Mouse (Mus musculus) stomach, embryonic 16.5 days (tissue): ENCODE data around the gene Ubxn2a. TPM values are rescaled to one million over a fixed set of nuclear protein-coding genes. Genes with fewer than 3 reads are reported as not detected.

Experiments used
- ATAC-seq: fragments of 200-750 bp; cut with Nextera tagmentation; 2 replicates; pipeline ENCODE4 v1.8.0; 2017; ENCODE audit warnings: moderate number of reproducible peaks, moderate TSS enrichment; ENCODE audit not compliant: insufficient read depth, low FRiP score
- H3K27ac ChIP-seq: fragments of 300-500 bp; sonication (generic); 2 replicates; pipeline ENCODE4 v1.5.1; 2014; ENCODE audit warnings: low read length
- H3K27me3 ChIP-seq: fragments of 300-500 bp; sonication (generic); 2 replicates; pipeline ENCODE4 v1.6.1; 2014; ENCODE audit warnings: low read length, control low read depth, mixed read lengths; ENCODE audit not compliant: control insufficient read depth, insufficient read depth
- H3K36me3 ChIP-seq: fragments of 300-500 bp; sonication (generic); 2 replicates; pipeline ENCODE4 v1.6.1; 2014; ENCODE audit warnings: low read length; ENCODE audit not compliant: control insufficient read depth, insufficient read depth
- H3K4me1 ChIP-seq: fragments of 300-500 bp; sonication (generic); 2 replicates; pipeline ENCODE4 v1.6.1; 2014; ENCODE audit warnings: low read length, control low read depth, mixed read lengths; ENCODE audit not compliant: control insufficient read depth, insufficient read depth
- H3K4me2 ChIP-seq: fragments of 300-500 bp; sonication (generic); 2 replicates; pipeline ENCODE4 v1.6.1; 2014; ENCODE audit warnings: low read depth, low read length, mixed read lengths
- H3K4me3 ChIP-seq: fragments of 300-500 bp; sonication (generic); replicated peaks from 2 replicates; pipeline ENCODE4 v1.5.1; 2014; ENCODE audit warnings: mild to moderate bottlenecking, low read length
- H3K9ac ChIP-seq: fragments of 300-500 bp; sonication (generic); 2 replicates; pipeline ENCODE4 v1.6.1; 2014; ENCODE audit warnings: low read length
- H3K9me3 ChIP-seq: fragments of 300-500 bp; sonication (generic); replicated peaks from 2 replicates; pipeline ENCODE4 v1.6.1; 2016; ENCODE audit warnings: low read length, control low read depth; ENCODE audit not compliant: control insufficient read depth
- WGBS: fragments of 180-500 bp; shearing (Covaris S2); extraction: QIAGEN DNeasy Blood & Tissue Kit; methylation state at CpG from one replicate; pipeline ENCODE4 v1.1.7; 2014; 5-methylcytosine and 5-hydroxymethylcytosine counted together
- polyA plus RNA-seq: library from polyadenylated mRNA; unstranded; fragments of >200 nt; fragmentation: Nextera tagmentation; extraction: Ambion mirVana; gene quantifications from 2 replicates; pipeline ENCODE4 v1.2.1, GENCODE M21; 2015

The Ubxn2a gene
- polyA plus RNA-seq, 1 experiment from 2014 or later: 26.1 TPM

GRCm38 (mm10) chr12:4843741-4844140 is 63.8 kb downstream of the Ubxn2a start:
- Histone ChIP-seq H3K9ac (peak overlapping the region; percentile 67), H3K9me3 (no peaks in the 10 kb centered on the region), H3K4me2 (peak overlapping the region; percentile 83), H3K36me3 (no peaks in the 10 kb centered on the region), H3K4me3 (peak overlapping the region; percentile 67), H3K4me1 (peaks cover 8% of the 10 kb centered on the region), H3K27ac (no peak overlapping the region), H3K27me3 (no peaks in the 10 kb centered on the region)
- peak; percentile 66; the same call in 1 of the 2 replicates for ATAC-seq
- under 1% methylated on average over 12 of the region's 12 CpGs for WGBS

GRCm38 (mm10) chr12:4842890-4843597 is 64.5 kb downstream of the Ubxn2a start, which contains the start of gene Wdcp:
TSS of gene Wdcp (plus strand) at chr12:4843303.
- peak within 1 kb of the TSS; percentile 67 for H3K9ac ChIP-seq
- peaks cover 8% of the 10 kb centered on the region for H3K4me1 ChIP-seq
- H3K36me3 ChIP-seq: no peaks in the 10 kb centered on the region
- H3K4me2 ChIP-seq: peak within 1 kb of the TSS; percentile 83
- peak within 1 kb of the TSS; percentile 67 for H3K4me3 ChIP-seq
- H3K27ac ChIP-seq: peak within 1 kb of the TSS; percentile 45
- ATAC-seq: peak; percentile 92
- under 1% methylated on average over 30 of the region's 30 CpGs for whole genome bisulfite sequencing
- H3K9me3 ChIP-seq: no peaks in the 10 kb centered on the region
- no peaks in the 10 kb centered on the region for H3K27me3 ChIP-seq

GRCm38 (mm10) chr12:4842456-4842855 is 65.0 kb downstream of the Ubxn2a start:
- no peak for ATAC-seq
- H3K9me3 ChIP-seq: no peaks in the 10 kb centered on the region

GRCm38 (mm10) chr12:4841392-4841887 is 66.1 kb downstream of the Ubxn2a start, which contains the start of gene Fkbp1b:
TSS of gene Fkbp1b (minus strand) at chr12:4841591.
- H3K36me3 ChIP-seq: no peaks in the 10 kb centered on the region
- H3K27ac ChIP-seq: no peak within 1 kb of the TSS
- H3K4me3 ChIP-seq: peak within 1 kb of the TSS; percentile 67
- 0% methylated on average over 37 of the region's 37 CpGs for WGBS
- peak within 1 kb of the TSS; percentile 83 for H3K9ac ChIP-seq
- H3K4me1 ChIP-seq: peaks cover 8% of the 10 kb centered on the region
- peak; percentile 71 for ATAC-seq
- no peaks in the 10 kb centered on the region for H3K9me3 ChIP-seq
- no peaks in the 10 kb centered on the region for H3K27me3 ChIP-seq
- H3K4me2 ChIP-seq: peak within 1 kb of the TSS; percentile 94

More at GRCm38 (mm10) chr12:4842456-4842855, 65.0 kb downstream of the Ubxn2a start:
- Histone ChIP-seq H3K27me3 (no peaks in the 10 kb centered on the region), H3K4me3 (no peak overlapping the region), H3K4me2 (no peak overlapping the region), H3K27ac (no peak overlapping the region), H3K4me1 (peaks cover 8% of the 10 kb centered on the region), H3K36me3 (no peaks in the 10 kb centered on the region), H3K9ac (no peak overlapping the region)
- WGBS: 84% methylated on average over 8 of the region's 8 CpGs

DNA sequence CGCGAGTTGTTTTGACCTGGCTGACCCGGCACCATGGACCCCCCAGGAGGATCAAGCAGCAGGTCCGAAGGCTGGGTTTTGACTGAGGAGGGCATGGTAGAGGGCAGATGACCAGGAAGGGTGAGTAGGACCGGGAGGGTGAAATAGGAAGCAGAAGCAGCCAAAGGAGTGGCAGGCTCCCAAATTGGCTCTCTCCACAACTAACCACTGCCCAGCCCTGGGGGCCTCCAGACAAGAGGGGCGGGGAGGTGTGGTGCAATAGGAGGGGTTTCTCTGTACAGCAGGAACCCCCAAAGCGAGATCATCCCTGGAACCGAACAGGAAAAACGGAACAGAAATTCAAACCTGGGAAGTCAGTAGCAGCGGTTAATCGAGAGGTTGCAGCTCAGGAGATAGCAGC is 66.8 kb downstream of the Ubxn2a start:
- H3K4me2 ChIP-seq: peak overlapping the region; percentile 94
- H3K36me3 ChIP-seq: no peaks in the 10 kb centered on the region
- H3K4me3 ChIP-seq: peak overlapping the region; percentile 67
- H3K27me3 ChIP-seq: no peaks in the 10 kb centered on the region
- ATAC-seq: no peak
- 1% methylated on average over 11 of the region's 11 CpGs for WGBS
- peaks cover 8% of the 10 kb centered on the region for H3K4me1 ChIP-seq
- H3K27ac ChIP-seq: no peak overlapping the region
- no peaks in the 10 kb centered on the region for H3K9me3 ChIP-seq
- peak overlapping the region; percentile 83 for H3K9ac ChIP-seq

DNA sequence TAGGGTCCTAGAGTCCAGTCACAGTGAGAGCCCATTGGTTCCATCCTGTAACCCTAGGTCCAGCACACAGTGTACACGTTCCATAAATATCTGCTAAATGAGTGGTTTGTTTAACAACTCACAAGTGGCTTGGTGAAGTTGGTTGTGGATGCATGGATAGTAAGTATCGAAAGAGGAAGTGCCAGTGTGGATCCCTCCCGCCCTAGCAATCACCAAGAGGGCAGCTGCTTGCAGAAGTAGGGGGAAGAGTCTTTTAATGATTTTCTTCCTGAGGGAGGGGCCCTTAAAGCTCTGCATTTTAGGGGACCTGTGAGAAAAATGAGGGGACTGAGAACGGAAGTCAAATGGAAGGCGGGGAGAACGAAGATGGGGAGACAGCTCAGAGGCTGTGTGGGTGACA is 67.5 kb downstream of the Ubxn2a start:
- Histone ChIP-seq H3K4me3 (no peak overlapping the region), H3K36me3 (no peaks in the 10 kb centered on the region)

GRCm38 (mm10) chr12:4836959-4837358 is 70.5 kb downstream of the Ubxn2a start:
- H3K9ac ChIP-seq: no peak overlapping the region
- WGBS: 27% methylated on average over 4 of the region's 4 CpGs
- 0 out of 2 replicates have a peak, but pooled peaks cover 4% of the 10 kb centered on the region for H3K36me3 ChIP-seq
- no peak for ATAC-seq
- no peaks in the 10 kb centered on the region for H3K9me3 ChIP-seq
- no peaks in the 10 kb centered on the region for H3K27me3 ChIP-seq
- H3K27ac ChIP-seq: no peak overlapping the region
- H3K4me3 ChIP-seq: no peak overlapping the region
- H3K4me2 ChIP-seq: no peak overlapping the region
- no peaks in the 10 kb centered on the region for H3K4me1 ChIP-seq

More for the DNA sequence above, 67.5 kb downstream of the Ubxn2a start:
- H3K4me2 ChIP-seq: peak overlapping the region; percentile 94; the same call in 1 of the 2 replicates
- no peaks in the 10 kb centered on the region for H3K27me3 ChIP-seq
- ATAC-seq: no peak
- no peak overlapping the region for H3K9ac ChIP-seq
- H3K27ac ChIP-seq: no peak overlapping the region
- 51% methylated on average over 6 of the region's 6 CpGs for WGBS
- no peaks in the 10 kb centered on the region for H3K9me3 ChIP-seq
- peaks cover 8% of the 10 kb centered on the region for H3K4me1 ChIP-seq

Other genes starting within 250 kb of the Ubxn2a start
- 0.25 and 0.36 TPM in 2 replicates for gene Fam228a, start 169.3 kb downstream of the Ubxn2a start, polyA plus RNA-seq
- 1.3 and 2.0 TPM in 2 replicates for gene Pfn4, start 138.7 kb downstream of the Ubxn2a start, polyA plus RNA-seq
- 2.2 and 2.6 TPM in 2 replicates for gene Fam228b, start 138.4 kb downstream of the Ubxn2a start, polyA plus RNA-seq
- gene Sf3b6, start 90.2 kb downstream of the Ubxn2a start, polyA plus RNA-seq: 187 and 190 TPM in 2 replicates
- gene Fkbp1b, start 66.1 kb downstream of the Ubxn2a start, polyA plus RNA-seq: 7.1 and 7.5 TPM in 2 replicates
- gene Wdcp, start 64.4 kb downstream of the Ubxn2a start, polyA plus RNA-seq: 11.7 and 14.4 TPM in 2 replicates
- 3.3 and 3.4 TPM in 2 replicates for gene Mfsd2b, start 33.3 kb downstream of the Ubxn2a start, polyA plus RNA-seq
- gene Atad2b, start 9.6 kb upstream of the Ubxn2a start, polyA plus RNA-seq: 5.4 and 7.5 TPM in 2 replicates